Mouse (Mus musculus) spleen, adult 2 months (tissue): ENCODE measurements around the gene Ctps2.

ENCODE experiments used
- CTCF ChIP-seq: fragments of 200-500 bp; IDR thresholded peaks from 2 replicates; pipeline ENCODE4 v1.5.1; 2011; ENCODE audit warnings: mild to moderate bottlenecking, inconsistent platforms; ENCODE audit not compliant: insufficient read depth, insufficient read length, insufficient replicate concordance; ENCODE audit errors: extremely low read depth
- POLR2A ChIP-seq: fragments of 200-500 bp; IDR thresholded peaks from 2 replicates; pipeline ENCODE4 v1.6.1; 2011; ENCODE audit warnings: low read depth, low read length, inconsistent platforms

DNA sequence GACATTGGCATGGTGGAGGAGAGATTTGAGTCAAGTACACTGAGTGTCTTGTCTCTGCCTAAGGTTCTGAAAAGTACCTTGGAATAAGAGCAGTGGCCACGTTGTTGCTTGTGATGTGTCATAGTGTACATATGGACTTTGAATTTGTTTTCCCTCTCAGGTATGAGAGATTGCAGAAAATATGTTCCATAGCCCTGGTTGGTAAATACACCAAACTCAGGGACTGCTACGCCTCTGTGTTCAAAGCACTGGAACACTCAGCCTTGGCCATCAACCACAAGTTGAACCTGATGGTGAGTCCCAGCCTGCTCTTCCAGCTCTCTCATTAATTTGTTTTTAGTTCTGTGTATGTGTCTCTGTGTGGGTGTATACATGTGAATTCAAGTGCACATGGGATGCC, 30.4 kb downstream of the Ctps2 start:
- TF ChIP-seq POLR2A, result no peak
- no peak for TF ChIP-seq CTCF
